Mouse (Mus musculus) forebrain, embryonic 15.5 days (tissue): ENCODE data around the gene Olfr61. TPM values are rescaled to one million over a fixed set of nuclear protein-coding genes. Genes with fewer than 3 reads are reported as not detected.
"Not testable (repeated sequence)": the region's sequence is repeated elsewhere in the genome, so short reads cannot be mapped to it uniquely, and the experiment has no call there.

Experiments
- ATAC-seq: fragments of 200-750 bp; cut with Nextera tagmentation; replicated peaks from 2 replicates; pipeline ENCODE4 v1.8.0; 2017; ENCODE audit warnings: mild to moderate bottlenecking, moderate TSS enrichment, moderate library complexity
- H3K27ac ChIP-seq: fragments of 300-500 bp; sonication (generic); replicated peaks from 2 replicates; pipeline ENCODE4 v1.5.1; 2015; ENCODE audit warnings: mild to moderate bottlenecking, inconsistent platforms
- H3K27me3 ChIP-seq: fragments of 300-500 bp; sonication (generic); 2 replicates; pipeline ENCODE4 v1.6.1; 2015; ENCODE audit warnings: inconsistent platforms
- H3K36me3 ChIP-seq: fragments of 300-500 bp; sonication (generic); 2 replicates; pipeline ENCODE4 v1.6.1; 2015; ENCODE audit warnings: mild to moderate bottlenecking, inconsistent platforms
- H3K4me1 ChIP-seq: fragments of 300-500 bp; sonication (generic); 2 replicates; pipeline ENCODE4 v1.6.1; 2015; ENCODE audit warnings: inconsistent platforms
- H3K4me2 ChIP-seq: fragments of 300-500 bp; sonication (generic); replicated peaks from 2 replicates; pipeline ENCODE4 v1.6.1; 2015; ENCODE audit warnings: mild to moderate bottlenecking, inconsistent platforms
- H3K4me3 ChIP-seq: fragments of 300-500 bp; sonication (generic); 2 replicates; pipeline ENCODE4 v1.5.1; 2015; ENCODE audit warnings: mild to moderate bottlenecking, inconsistent platforms
- H3K9ac ChIP-seq: fragments of 300-500 bp; sonication (generic); replicated peaks from 2 replicates; pipeline ENCODE4 v1.6.1; 2015; ENCODE audit warnings: mild to moderate bottlenecking, inconsistent platforms
- H3K9me3 ChIP-seq: fragments of 300-500 bp; sonication (generic); 2 replicates; pipeline ENCODE4 v1.6.1; 2016; ENCODE audit warnings: inconsistent platforms
- WGBS: fragments of 180-500 bp; shearing (Covaris S2); methylation state at CpG from one replicate; pipeline ENCODE4 v1.1.7; 2015; ENCODE audit warnings: mixed read lengths; 5-methylcytosine and 5-hydroxymethylcytosine counted together
- polyA plus RNA-seq: library from polyadenylated mRNA; unstranded; fragments of >200 nt; fragmentation: Nextera tagmentation; extraction: Ambion mirVana; gene quantifications from 2 replicates; pipeline ENCODE4 v1.2.1, GENCODE M21; 2015

Olfr61 gene
- polyA plus RNA-seq: not detected in 2 replicates

DNA sequence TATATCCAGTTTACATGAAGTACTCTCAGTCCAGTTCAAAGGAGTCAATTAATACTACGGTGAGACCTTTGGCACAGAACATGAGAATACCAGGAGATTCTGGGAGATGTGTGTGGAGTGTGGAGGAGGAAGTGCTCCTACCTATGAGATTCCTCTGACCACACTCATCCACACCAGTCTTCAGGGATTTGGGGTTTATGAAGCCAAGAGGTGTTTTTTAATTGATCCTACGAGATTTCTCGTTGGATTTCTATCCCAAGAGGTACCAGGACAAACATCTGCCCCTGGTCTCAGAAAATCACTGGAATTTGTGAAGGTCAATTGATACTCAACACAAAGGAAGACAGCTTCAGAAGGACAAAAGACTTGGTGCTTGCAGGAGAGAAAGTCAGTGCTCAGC, at the start of gene Olfr61:
Gene Olfr61 (plus strand): TSS at position 301 of the 400 bp plus-strand sequence.
- H3K9me3 ChIP-seq, H3K4me1 ChIP-seq, H3K27me3 ChIP-seq, H3K4me3 ChIP-seq, H3K4me2 ChIP-seq, ATAC-seq, H3K9ac ChIP-seq, H3K27ac ChIP-seq, H3K36me3 ChIP-seq: not testable (repeated sequence)
- WGBS: 89% methylated on average over 3 of the region's 3 CpGs

DNA sequence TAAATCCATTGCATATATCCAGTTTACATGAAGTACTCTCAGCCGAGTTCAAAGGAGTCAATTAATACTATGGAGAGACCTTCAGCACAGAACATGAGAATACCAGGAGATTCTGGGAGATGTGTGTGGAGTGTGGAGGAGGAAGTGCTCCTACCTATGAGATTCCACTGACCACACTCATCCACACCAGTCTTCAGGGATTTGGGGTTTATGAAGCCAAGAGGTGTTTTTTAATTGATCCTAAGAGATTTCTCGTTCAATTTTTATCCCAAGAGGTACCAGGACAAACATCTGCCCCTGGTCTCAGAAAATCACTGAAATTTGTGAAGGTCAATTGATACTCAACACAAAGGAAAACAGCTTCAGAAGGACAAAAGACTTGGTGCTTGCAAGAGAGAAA, 27.8 kb upstream of the Olfr61 start, which contains the start of gene Olfr46:
Gene Olfr46 (plus strand): TSS at position 301 of the 400 bp plus-strand sequence.
- H3K36me3 ChIP-seq, H3K4me3 ChIP-seq, H3K9me3 ChIP-seq, H3K27ac ChIP-seq, H3K27me3 ChIP-seq, H3K9ac ChIP-seq, H3K4me2 ChIP-seq, ATAC-seq, H3K4me1 ChIP-seq: not testable (repeated sequence)
- 80% methylated on average over 2 of the region's 2 CpGs for whole genome bisulfite sequencing

DNA sequence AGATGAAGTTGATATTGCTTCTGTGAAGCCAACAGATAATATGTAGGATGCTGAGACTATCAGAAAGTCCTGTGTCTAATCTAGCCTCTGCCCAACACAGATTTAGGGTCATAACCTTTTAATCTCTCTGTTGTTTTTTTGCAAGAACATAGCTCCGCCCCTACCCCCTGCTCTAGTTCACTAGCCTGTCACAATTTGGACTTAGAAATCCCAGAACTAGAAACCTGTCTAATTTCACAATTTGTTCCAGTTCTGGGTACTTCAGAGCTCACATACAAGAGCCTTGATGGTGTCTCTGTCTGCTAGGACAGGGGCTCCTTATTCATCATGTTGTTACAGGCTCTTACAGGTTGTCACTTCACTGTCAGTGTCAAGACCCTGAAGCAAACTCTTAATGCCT, 1.8 kb downstream of the Olfr61 start:
- Histone ChIP-seq H3K36me3 (no peaks in the 10 kb centered on the region), H3K4me2 (no peak overlapping the region), H3K27me3 (no peaks in the 10 kb centered on the region), H3K27ac (no peak overlapping the region), H3K9ac (no peak overlapping the region), H3K4me1 (no peaks in the 10 kb centered on the region), H3K4me3 (no peak overlapping the region), H3K9me3 (no peaks in the 10 kb centered on the region)
- 82% methylated on average over 1 of the region's 1 CpGs for WGBS
- ATAC-seq: no peak

DNA sequence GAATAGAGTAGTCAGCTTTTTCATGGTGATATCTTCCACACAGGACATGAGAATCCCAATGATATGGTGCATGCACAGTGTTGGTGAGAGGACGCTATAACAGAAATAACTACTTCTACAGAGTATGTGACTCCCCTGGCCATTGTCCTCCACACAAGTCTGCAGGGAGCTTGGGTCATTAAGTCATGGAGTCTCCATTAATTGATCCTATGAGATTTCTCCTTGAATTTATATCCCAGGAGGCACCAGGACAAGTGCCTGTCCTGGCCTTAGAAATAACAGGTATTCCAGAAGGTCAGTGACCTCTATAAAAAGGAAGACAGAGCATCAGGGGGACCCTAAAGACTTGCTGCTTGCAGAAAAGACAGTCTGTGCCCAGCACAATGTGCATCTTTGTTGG, 17.4 kb downstream of the Olfr61 start, which contains the start of gene Olfr53:
Gene Olfr53 (plus strand): TSS at position 301 of the 400 bp plus-strand sequence.
- H3K27ac ChIP-seq: no peak within 1 kb of the TSS
- 92% methylated on average over 1 of the region's 1 CpGs for WGBS
- no peak within 1 kb of the TSS for H3K4me3 ChIP-seq
- no peaks in the 10 kb centered on the region for H3K27me3 ChIP-seq
- no peaks in the 10 kb centered on the region for H3K9me3 ChIP-seq
- no peaks in the 10 kb centered on the region for H3K36me3 ChIP-seq
- no peak within 1 kb of the TSS for H3K9ac ChIP-seq
- H3K4me2 ChIP-seq: no peak within 1 kb of the TSS
- no peak for ATAC-seq
- no peaks in the 10 kb centered on the region for H3K4me1 ChIP-seq

DNA sequence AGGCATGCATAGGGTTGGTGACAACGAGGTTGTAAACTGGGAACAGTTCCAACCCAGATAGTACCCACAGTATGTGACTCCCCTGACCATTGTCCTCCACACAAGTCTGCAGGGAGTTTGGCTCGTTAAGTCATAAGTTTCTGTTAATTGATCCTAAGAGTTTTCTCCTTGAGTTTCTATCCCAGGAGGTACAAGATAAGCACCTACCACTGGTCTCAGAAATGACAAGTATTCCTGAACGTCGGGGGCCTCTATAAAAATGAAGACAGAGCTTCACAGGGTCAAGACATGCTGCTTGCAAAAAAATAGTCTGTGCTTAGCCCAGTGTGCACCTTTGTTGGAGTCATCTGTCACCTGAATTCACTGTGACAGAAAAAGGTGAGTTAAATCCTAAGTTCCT, 30.9 kb downstream of the Olfr61 start, which contains the start of gene Olfr539:
Gene Olfr539 (plus strand): TSS at position 301 of the 400 bp plus-strand sequence.
- WGBS: 61% methylated on average over 4 of the region's 4 CpGs
- no peak within 1 kb of the TSS for H3K4me3 ChIP-seq
- no peaks in the 10 kb centered on the region for H3K4me1 ChIP-seq
- no peaks in the 10 kb centered on the region for H3K36me3 ChIP-seq
- ATAC-seq: no peak
- H3K9ac ChIP-seq: no peak within 1 kb of the TSS
- H3K27ac ChIP-seq: no peak within 1 kb of the TSS
- H3K9me3 ChIP-seq: no peaks in the 10 kb centered on the region
- no peak within 1 kb of the TSS for H3K4me2 ChIP-seq
- no peaks in the 10 kb centered on the region for H3K27me3 ChIP-seq

DNA sequence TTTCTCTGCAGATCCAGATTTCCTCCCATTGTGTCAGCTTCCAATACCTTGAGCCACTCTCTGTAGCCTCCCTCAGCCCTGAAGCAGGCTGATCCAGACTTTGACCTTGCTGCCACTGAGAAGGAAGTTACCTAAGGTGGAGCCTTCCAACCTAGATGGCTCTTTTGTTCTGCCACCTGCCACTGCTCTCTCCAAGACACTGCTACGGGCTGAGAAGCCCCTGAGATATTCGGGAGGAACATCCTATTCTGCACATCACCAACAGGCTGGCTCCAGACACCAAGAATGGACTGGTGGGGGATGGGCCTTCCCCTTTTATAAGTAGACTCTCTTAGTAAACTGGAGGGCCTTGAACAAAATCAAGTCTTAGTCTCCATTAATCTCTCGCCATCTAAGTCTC, 41.9 kb downstream of the Olfr61 start:
- H3K9ac ChIP-seq, H3K36me3 ChIP-seq, H3K27me3 ChIP-seq, H3K27ac ChIP-seq, H3K4me1 ChIP-seq, H3K9me3 ChIP-seq, H3K4me3 ChIP-seq, ATAC-seq, H3K4me2 ChIP-seq: not testable (repeated sequence)
- WGBS: 87% methylated on average over 3 of the region's 3 CpGs

DNA sequence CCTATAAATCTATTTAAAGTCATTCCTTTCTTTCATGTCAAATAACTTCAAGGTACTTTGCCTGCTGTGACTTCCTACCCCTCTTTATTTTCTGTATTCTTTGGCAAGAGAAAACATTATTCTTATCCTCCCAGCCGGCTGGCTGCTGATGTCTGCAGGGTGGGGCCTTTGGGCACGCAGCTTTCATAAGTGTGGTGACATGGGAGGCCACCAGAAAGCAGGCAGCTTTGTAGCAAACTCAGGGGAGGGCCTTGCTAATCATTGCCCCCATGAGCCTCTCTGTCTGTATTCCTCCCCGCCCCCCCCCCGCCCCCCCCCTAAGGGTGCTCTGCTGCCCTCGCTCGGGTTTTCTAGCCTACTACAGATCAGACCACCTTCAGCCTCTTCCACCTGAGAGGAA, 47.1 kb downstream of the Olfr61 start:
- no peak for ATAC-seq
- Histone ChIP-seq H3K9ac (no peak overlapping the region), H3K36me3 (no peaks in the 10 kb centered on the region), H3K27ac (no peak overlapping the region), H3K27me3 (no peaks in the 10 kb centered on the region), H3K4me1 (no peaks in the 10 kb centered on the region), H3K4me3 (no peak overlapping the region), H3K4me2 (peak overlapping the region; percentile 11; the same call in 1 of the 2 replicates), H3K9me3 (no peaks in the 10 kb centered on the region)
- 3% methylated on average over 6 of the region's 6 CpGs for WGBS

DNA sequence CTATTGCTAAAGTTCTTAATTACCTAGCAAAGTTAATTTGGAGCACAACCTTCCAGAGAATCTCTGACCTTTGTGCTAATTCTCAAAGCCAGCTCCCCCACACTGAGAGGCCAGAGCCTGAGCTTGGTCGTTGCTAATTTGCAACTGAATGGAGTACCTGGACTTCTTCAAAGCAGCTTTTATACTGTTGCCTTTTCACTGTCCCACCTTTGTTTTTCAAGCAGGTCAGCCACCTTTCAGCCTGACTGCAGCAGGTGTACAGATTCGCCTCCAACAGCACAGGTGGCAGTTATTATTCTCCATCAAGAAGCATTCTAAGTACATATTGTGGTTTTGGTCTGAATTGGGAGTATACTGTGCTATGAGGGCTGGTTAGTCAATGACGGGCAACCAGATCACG, 50.8 kb downstream of the Olfr61 start:
- not testable (repeated sequence) for H3K9me3 ChIP-seq, H3K4me2 ChIP-seq, H3K27me3 ChIP-seq, ATAC-seq, H3K27ac ChIP-seq, H3K4me3 ChIP-seq, H3K9ac ChIP-seq, H3K36me3 ChIP-seq, H3K4me1 ChIP-seq
- 65% methylated on average over 4 of the region's 4 CpGs for WGBS

DNA sequence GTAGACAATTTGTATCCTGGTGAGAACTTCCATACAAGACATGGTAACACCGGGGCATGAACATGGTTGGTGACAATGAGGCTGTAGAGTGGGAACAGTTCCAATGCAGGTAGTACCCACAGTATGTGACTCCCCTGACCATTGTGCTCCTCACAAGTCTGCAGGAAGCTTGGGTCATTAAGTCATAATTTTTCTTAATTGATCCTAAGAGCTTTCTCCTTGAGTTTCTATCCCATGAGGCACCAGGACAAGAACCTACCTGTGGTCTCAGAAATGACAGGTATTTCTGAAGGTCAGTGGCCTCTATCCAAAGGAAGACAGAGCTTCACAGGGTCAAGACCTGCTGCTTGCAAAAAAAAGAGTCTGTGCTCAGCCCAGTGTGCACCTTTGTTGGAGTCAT, 52.9 kb downstream of the Olfr61 start, which contains the start of gene Olfr45:
Gene Olfr45 (plus strand): TSS at position 301 of the 400 bp plus-strand sequence.
- Histone ChIP-seq H3K4me3 (no peak within 1 kb of the TSS), H3K4me2 (no peak within 1 kb of the TSS), H3K27ac (no peak within 1 kb of the TSS), H3K4me1 (no peaks in the 10 kb centered on the region), H3K27me3 (no peaks in the 10 kb centered on the region), H3K9me3 (no peaks in the 10 kb centered on the region), H3K36me3 (no peaks in the 10 kb centered on the region), H3K9ac (no peak within 1 kb of the TSS)
- 90% methylated on average over 1 of the region's 1 CpGs for WGBS
- no peak for ATAC-seq

Other genes starting within 250 kb of the Olfr61 start
- gene Olfr531, start 226.1 kb upstream of the Olfr61 start, polyA plus RNA-seq: not detected in 2 replicates
- gene Olfr532, start 207.3 kb upstream of the Olfr61 start, polyA plus RNA-seq: not detected in 2 replicates
- gene Olfr533, start 165.6 kb upstream of the Olfr61 start, polyA plus RNA-seq: not detected in 2 replicates
- gene Olfr535, start 144.8 kb upstream of the Olfr61 start, polyA plus RNA-seq: not detected in 2 replicates
- not detected in 2 replicates for gene Olfr536, start 121.6 kb upstream of the Olfr61 start, polyA plus RNA-seq
- not detected in 2 replicates for gene Olfr538, start 61.1 kb upstream of the Olfr61 start, polyA plus RNA-seq
- gene Olfr46, start 27.7 kb upstream of the Olfr61 start, polyA plus RNA-seq: 0.03 TPM in 1 of 2 replicates, not detected in the other
- gene Olfr53, start 17.5 kb downstream of the Olfr61 start, polyA plus RNA-seq: not detected in 2 replicates
- 0.01 TPM in 1 of 2 replicates, not detected in the other for gene Olfr539, start 31.0 kb downstream of the Olfr61 start, polyA plus RNA-seq
- not detected in 2 replicates for gene Olfr45, start 53.0 kb downstream of the Olfr61 start, polyA plus RNA-seq
- gene Olfr541, start 68.3 kb downstream of the Olfr61 start, polyA plus RNA-seq: not detected in 2 replicates
- not detected in 2 replicates for gene Cyp2e1, start 134.8 kb downstream of the Olfr61 start, polyA plus RNA-seq
- gene Syce1, start 158.9 kb downstream of the Olfr61 start, polyA plus RNA-seq: 0.13 and 0.55 TPM in 2 replicates
- 11.1 and 12.7 TPM in 2 replicates for gene Zfp941, start 193.2 kb downstream of the Olfr61 start, polyA plus RNA-seq
- gene Urah, start 206.0 kb downstream of the Olfr61 start, polyA plus RNA-seq: not detected in 2 replicates
- not detected in 2 replicates for gene Scgb1c1, start 216.6 kb downstream of the Olfr61 start, polyA plus RNA-seq
- gene Odf3, start 218.8 kb downstream of the Olfr61 start, polyA plus RNA-seq: 0.10 TPM in 1 of 2 replicates, not detected in the other
- not detected in 2 replicates for gene Gm45785, start 227.4 kb downstream of the Olfr61 start, polyA plus RNA-seq
- gene Ric8a, start 228.0 kb downstream of the Olfr61 start, polyA plus RNA-seq: 91.2 and 96.9 TPM in 2 replicates
- gene Bet1l, start 228.6 kb downstream of the Olfr61 start, polyA plus RNA-seq: 44.3 and 46.9 TPM in 2 replicates